Mouse (Mus musculus) bone marrow macrophage, adult 2 months (primary cell): ENCODE data around the gene Map1b.

Experiments used
- CTCF ChIP-seq: IDR thresholded peaks from 2 replicates; pipeline ENCODE4 v1.5.1; 2012; ENCODE audit warnings: low read depth, mild to moderate bottlenecking, low read length, moderate library complexity
- POLR2A ChIP-seq: IDR thresholded peaks from 2 replicates; pipeline ENCODE4 v1.6.1; 2012; ENCODE audit warnings: mild to moderate bottlenecking, low read depth, low read length, borderline replicate concordance

DNA sequence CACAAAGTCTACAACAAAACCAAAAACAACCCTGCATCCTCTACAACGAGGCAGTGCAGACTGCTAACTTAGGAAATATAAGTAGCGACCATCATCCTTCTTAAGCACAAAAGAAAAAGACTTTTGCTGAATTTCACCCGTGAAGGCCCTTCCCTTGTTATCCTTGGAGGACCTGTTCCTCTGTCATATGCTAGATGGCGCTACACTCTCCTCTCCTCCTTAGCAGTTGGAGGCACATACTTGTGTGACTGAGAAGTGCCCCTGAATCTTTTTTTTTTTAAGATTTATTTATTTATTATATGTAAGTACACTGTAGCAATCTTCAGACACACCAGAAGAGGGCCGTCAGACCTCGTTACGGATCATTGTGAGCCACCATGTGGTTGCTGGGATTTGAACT lies 20.2 kb downstream of the Map1b start:
- TF ChIP-seq CTCF: no peak
- TF ChIP-seq POLR2A: no peak
